Mouse (Mus musculus) stomach, postnatal 0 days (tissue): ENCODE data around the gene Agbl3. TPM values are rescaled to one million over a fixed set of nuclear protein-coding genes. Genes with fewer than 3 reads are reported as not detected.
A peak's percentile ranks its signal among the peaks of the same experiment; 100 is the strongest.

Experiments used
- ATAC-seq: fragments of 200-750 bp; cut with Nextera tagmentation; 2 replicates; pipeline ENCODE4 v1.8.0; 2017; ENCODE audit not compliant: low FRiP score, low TSS enrichment
- DNase-seq: peaks from one replicate; pipeline ENCODE4 v3.0.0-alpha.2; 2016; ENCODE audit warnings: low spot score
- H3K27ac ChIP-seq: fragments of 300-500 bp; sonication (generic); replicated peaks from 2 replicates; pipeline ENCODE4 v1.5.1; 2014; ENCODE audit warnings: mild to moderate bottlenecking, control low read depth
- H3K27me3 ChIP-seq: fragments of 300-500 bp; sonication (generic); 2 replicates; pipeline ENCODE4 v1.6.1; 2014; ENCODE audit warnings: low read length; ENCODE audit not compliant: control insufficient read depth, insufficient read depth
- H3K36me3 ChIP-seq: fragments of 300-500 bp; sonication (generic); 2 replicates; pipeline ENCODE4 v1.6.1; 2014; ENCODE audit warnings: low read length, mixed read lengths; ENCODE audit not compliant: control insufficient read depth, insufficient read depth
- H3K4me1 ChIP-seq: fragments of 300-500 bp; sonication (generic); replicated peaks from 2 replicates; pipeline ENCODE4 v1.6.1; 2014; ENCODE audit warnings: antibody characterized with exemption; ENCODE audit not compliant: control insufficient read depth, insufficient read depth
- H3K4me2 ChIP-seq: fragments of 300-500 bp; sonication (generic); replicated peaks from 2 replicates; pipeline ENCODE4 v1.6.1; 2014; ENCODE audit warnings: low read depth, mild to moderate bottlenecking, control low read depth, moderate library complexity
- H3K4me3 ChIP-seq: fragments of 300-500 bp; sonication (generic); 2 replicates; pipeline ENCODE4 v1.5.1; 2014; ENCODE audit warnings: low read depth, low read length, control low read depth
- H3K9ac ChIP-seq: fragments of 300-500 bp; sonication (generic); 2 replicates; pipeline ENCODE4 v1.6.1; 2014; ENCODE audit warnings: mild to moderate bottlenecking, low read length, control low read depth, mixed read lengths
- H3K9me3 ChIP-seq: fragments of 300-500 bp; sonication (generic); 2 replicates; pipeline ENCODE4 v1.6.1; 2016; ENCODE audit warnings: low read length; ENCODE audit not compliant: control insufficient read depth
- CTCF ChIP-seq: IDR thresholded peaks from 2 replicates; pipeline ENCODE4 v1.5.1; 2016; ENCODE audit warnings: antibody characterized with exemption, low read depth, mild to moderate bottlenecking, moderate library complexity
- EP300 ChIP-seq: optimal IDR thresholded peaks from 2 replicates; pipeline ENCODE3; 2016; ENCODE audit warnings: antibody characterized with exemption
- WGBS: fragments of 180-500 bp; shearing (Covaris S2); extraction: QIAGEN DNeasy Blood & Tissue Kit; methylation state at CpG from one replicate; pipeline ENCODE4 v1.1.7; 2014; 5-methylcytosine and 5-hydroxymethylcytosine counted together
- polyA plus RNA-seq: library from polyadenylated mRNA; unstranded; fragments of >200 nt; fragmentation: Nextera tagmentation; extraction: Ambion mirVana; gene quantifications from 2 replicates; pipeline ENCODE4 v1.2.1, GENCODE M21; 2015

Agbl3 gene
- polyA plus RNA-seq, 1 experiment from 2014 or later: 6.0 TPM

GRCm38 (mm10) chr6:34870724-34871123, 90.5 kb downstream of the Agbl3 start:
- no peak overlapping the region for H3K4me2 ChIP-seq
- no peak overlapping the region for H3K4me3 ChIP-seq
- WGBS: 51% methylated on average over 5 of the region's 5 CpGs
- no peak overlapping the region for H3K9ac ChIP-seq
- no peak overlapping the region for H3K27ac ChIP-seq
- ATAC-seq (no peak), DNase-seq (no peak)
- H3K36me3 ChIP-seq: no peaks in the 10 kb centered on the region
- H3K27me3 ChIP-seq: no peaks in the 10 kb centered on the region
- TF ChIP-seq CTCF (no peak), EP300 (no peak)
- H3K9me3 ChIP-seq: no peaks in the 10 kb centered on the region
- H3K4me1 ChIP-seq: no peaks in the 10 kb centered on the region; the same call in 1 of the 2 replicates

GRCm38 (mm10) chr6:34871929-34872328, 91.7 kb downstream of the Agbl3 start:
- Histone ChIP-seq H3K27ac (no peak overlapping the region), H3K9me3 (no peaks in the 10 kb centered on the region), H3K4me2 (no peak overlapping the region), H3K27me3 (no peaks in the 10 kb centered on the region), H3K4me3 (no peak overlapping the region), H3K9ac (no peak overlapping the region), H3K4me1 (peaks cover 3% of the 10 kb centered on the region), H3K36me3 (no peaks in the 10 kb centered on the region)
- DNase-seq (no peak), ATAC-seq (no peak)
- WGBS: 89% methylated on average over 7 of the region's 7 CpGs
- TF ChIP-seq CTCF (no peak), EP300 (no peak)

GRCm38 (mm10) chr6:34872871-34873270, 92.6 kb downstream of the Agbl3 start:
- H3K9me3 ChIP-seq: no peaks in the 10 kb centered on the region
- no peak for ATAC-seq
- no peaks in the 10 kb centered on the region for H3K36me3 ChIP-seq
- H3K4me3 ChIP-seq: no peak overlapping the region
- no peak for DNase-seq
- peaks cover 7% of the 10 kb centered on the region; the same call in 1 of the 2 replicates for H3K4me1 ChIP-seq
- WGBS: 77% methylated on average over 10 of the region's 10 CpGs
- no peak overlapping the region for H3K27ac ChIP-seq
- no peak overlapping the region for H3K4me2 ChIP-seq
- no peaks in the 10 kb centered on the region for H3K27me3 ChIP-seq
- H3K9ac ChIP-seq: no peak overlapping the region
- no peak for TF ChIP-seq CTCF
- TF ChIP-seq EP300: no peak

- Histone ChIP-seq H3K9me3 (no peaks in the 10 kb centered on the region), H3K27me3 (no peaks in the 10 kb centered on the region), H3K4me3 (no peak overlapping the region), H3K4me1 (peaks cover 7% of the 10 kb centered on the region; the same call in 1 of the 2 replicates), H3K27ac (peak overlapping the region; percentile 67), H3K36me3 (no peaks in the 10 kb centered on the region), H3K4me2 (0 out of 2 replicates have a peak overlapping the region, but pooled peaks have one; percentile 2), H3K9ac (no peak overlapping the region)
- DNase-seq (no peak), ATAC-seq (no peak)
- WGBS: 64% methylated on average over 21 of the region's 21 CpGs
- TF ChIP-seq CTCF: peak; percentile 46
- no peak for TF ChIP-seq EP300
Observed at GRCm38 (mm10) chr6:34874101-34874921, 94.1 kb downstream of the Agbl3 start.

- H3K4me2 ChIP-seq: no peak overlapping the region
- peaks cover 7% of the 10 kb centered on the region; the same call in 1 of the 2 replicates for H3K4me1 ChIP-seq
- DNase-seq: no peak
- ATAC-seq: no peak
- H3K9me3 ChIP-seq: no peaks in the 10 kb centered on the region
- peak overlapping the region; percentile 67 for H3K27ac ChIP-seq
- H3K4me3 ChIP-seq: no peak overlapping the region
- no peaks in the 10 kb centered on the region for H3K36me3 ChIP-seq
- H3K27me3 ChIP-seq: no peaks in the 10 kb centered on the region
- WGBS: 89% methylated on average over 15 of the region's 15 CpGs
- H3K9ac ChIP-seq: no peak overlapping the region
- TF ChIP-seq CTCF (no peak), EP300 (no peak)
Observed at GRCm38 (mm10) chr6:34875268-34875761, 95.1 kb downstream of the Agbl3 start.
